Mouse (Mus musculus) kidney, adult 10 weeks (tissue): ENCODE data around the gene Lman2. TPM values are rescaled to one million over a fixed set of nuclear protein-coding genes. Genes with fewer than 3 reads are reported as not detected.

ENCODE experiments used
- polyA plus RNA-seq: library from polyadenylated mRNA; stranded (reverse); fragments of 350-450 nt; fragmentation: Illumina TruSeq; extraction: RNeasy Lipid Tissue Mini Kit (QIAGEN cat#74804); gene quantifications from one replicate; pipeline ENCODE4 v1.2.3, GENCODE M21; 2014; ENCODE audit warnings: low read depth, low replicate concordance

Gene Lman2
- 37.2 TPM for polyA plus RNA-seq

DNA sequence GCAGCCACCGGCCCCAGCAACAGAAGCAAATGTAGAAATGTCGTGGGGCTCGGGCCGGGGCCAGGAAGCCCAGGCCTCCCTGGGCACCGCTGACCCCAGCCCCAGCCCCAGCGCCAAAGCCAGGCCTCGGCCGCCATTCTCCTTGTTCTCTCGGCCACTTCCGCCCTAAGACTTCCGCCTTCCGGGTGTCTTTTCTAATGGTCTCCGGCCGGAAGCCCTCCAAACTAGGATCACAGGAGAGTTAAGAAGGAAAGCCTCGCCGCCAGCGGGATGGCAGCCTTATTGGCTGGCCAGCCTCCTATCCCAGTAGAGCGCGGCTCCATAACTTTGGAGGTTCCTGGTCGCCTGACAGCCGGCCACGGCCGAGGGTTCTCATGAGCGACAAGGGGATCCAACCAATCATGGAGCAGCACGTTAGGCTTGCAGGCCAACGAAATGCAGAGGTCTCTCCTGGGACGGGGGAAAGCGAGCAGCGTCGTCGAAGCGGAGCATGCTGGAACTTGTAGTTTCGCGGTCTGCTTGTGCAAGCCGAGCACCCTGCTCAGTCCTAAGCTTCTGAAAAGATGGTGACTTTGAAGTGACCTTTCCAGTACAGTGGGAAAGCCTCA, at the start of gene Lman2:
Gene Lman2, minus strand, starts transcription at position 331 of the 608 bp plus-strand sequence.

DNA sequence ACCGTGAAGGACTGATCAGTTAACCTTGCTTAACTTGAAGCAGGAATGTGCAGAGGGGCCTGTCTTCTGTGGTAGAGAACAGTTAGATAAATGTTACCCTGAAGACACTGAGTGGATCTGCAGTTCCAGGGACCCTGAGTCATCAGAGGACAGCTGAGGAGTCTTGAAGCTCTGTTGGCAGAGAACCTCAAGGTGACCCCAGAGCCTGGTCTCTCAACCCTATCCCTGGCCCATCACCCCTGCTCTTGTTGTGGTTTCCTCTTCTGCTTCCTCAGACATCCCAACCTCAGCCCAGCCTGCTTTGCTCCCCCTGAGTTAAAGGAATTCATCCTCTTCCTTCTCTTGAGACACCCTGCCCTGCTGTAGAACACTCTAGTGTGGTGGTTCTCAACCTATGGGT, 35.5 kb upstream of the Lman2 start, which contains the start of gene Slc34a1:
Gene Slc34a1, plus strand, starts transcription at position 100 of the 400 bp plus-strand sequence.

GRCm38 (mm10) chr13:55369531-55370114, 7.0 kb upstream of the Lman2 start, which contains the start of gene Rgs14:
Gene Rgs14 (plus strand): TSS chr13:55369732.

DNA sequence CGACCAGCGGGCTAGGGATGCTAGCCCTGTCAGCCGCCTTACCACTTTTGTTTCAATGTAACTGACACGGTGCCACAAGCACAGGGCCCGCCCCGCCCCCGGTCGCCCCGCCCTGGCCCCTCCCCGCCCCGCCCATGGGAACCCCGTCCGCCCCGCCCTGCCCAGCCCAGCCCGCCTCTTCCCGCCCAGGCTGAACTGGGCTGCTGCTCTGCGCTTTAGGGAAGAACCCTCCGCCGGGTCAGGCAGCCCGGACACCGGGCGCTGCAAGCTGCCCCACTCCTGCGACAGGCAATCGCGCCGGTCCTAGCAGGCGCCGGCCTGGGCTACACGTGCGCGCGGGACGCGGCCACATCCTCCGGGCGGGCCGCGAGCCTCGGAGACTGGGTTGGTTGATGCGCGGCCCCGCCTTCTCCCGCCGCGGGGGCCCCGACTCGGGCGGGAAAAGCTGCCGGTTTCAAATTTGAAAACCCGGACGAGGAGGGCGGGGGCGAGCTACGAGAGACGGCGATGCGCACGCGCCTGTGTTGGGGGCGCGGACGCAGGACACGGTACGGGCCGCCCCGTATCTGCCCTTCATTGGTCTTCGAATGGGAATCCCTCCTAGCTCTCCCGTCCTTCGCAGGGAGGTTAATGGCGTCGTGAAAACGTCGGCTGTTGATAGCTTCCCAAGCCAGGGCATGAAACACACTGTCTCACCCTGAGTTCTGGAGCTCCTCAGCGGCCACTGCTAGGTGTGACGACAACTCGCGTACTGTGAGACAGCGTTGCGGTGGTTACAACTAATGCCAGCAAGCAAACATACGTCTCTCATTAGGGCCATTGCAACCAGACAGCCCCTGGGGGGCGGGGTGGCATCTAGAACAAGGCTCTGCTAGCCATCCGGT, 32.7 kb downstream of the Lman2 start, which contains the start of gene Mxd3:
Gene Mxd3, minus strand, starts transcription at position 141 of the 884 bp plus-strand sequence.

DNA sequence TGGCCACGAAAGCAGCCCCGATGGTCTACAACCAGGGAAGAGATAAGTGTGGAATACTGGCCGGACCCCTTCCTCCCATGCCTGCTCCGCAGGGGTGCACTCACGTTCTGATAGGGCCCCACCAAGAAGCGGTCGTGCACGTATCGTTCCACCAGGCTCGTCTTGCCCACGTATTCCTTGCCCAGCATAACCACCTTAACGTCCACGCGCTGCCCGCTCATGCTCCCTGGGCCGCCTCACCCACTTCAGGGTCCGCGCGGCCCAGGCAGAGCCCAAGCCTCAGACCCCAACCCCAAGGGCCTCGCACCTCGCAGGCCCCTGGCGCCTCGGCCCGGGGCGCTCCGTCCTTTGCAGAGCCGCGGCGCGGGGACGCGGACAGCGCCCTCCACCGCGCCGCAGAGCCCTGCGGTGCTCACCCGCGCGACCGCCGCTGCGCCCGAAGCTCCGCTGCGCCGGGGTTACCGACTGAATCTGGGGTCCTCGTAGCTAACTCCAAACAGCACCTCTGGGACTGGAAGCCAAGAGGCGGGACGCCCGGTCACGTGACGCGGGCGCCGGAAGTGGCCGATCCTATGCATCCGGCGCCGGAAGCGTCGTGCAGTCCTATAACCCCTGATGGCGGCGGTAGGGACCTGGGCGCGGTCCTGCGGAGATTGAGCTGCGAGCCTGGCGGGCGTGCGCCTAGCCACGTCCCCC, 41.0 kb downstream of the Lman2 start, which contains the start of gene Rab24:
Gene Rab24, minus strand, starts transcription at position 513 of the 696 bp plus-strand sequence.

GRCm38 (mm10) chr13:55319931-55320533, 42.6 kb downstream of the Lman2 start, which contains the start of gene Prelid1:
Gene Prelid1 (plus strand): TSS chr13:55320500.

Other genes starting within 250 kb of the Lman2 start
- not detected for gene Gm17617, start 229.2 kb downstream of the Lman2 start, polyA plus RNA-seq
- 0.65 TPM for gene Fgfr4, start 210.1 kb downstream of the Lman2 start, polyA plus RNA-seq
- 58.6 TPM for gene Nsd1, start 153.0 kb downstream of the Lman2 start, polyA plus RNA-seq
- gene Prelid1, start 42.3 kb downstream of the Lman2 start, polyA plus RNA-seq, result 11.6 TPM
- gene Rab24, start 40.8 kb downstream of the Lman2 start, polyA plus RNA-seq, result 10.4 TPM
- gene Mxd3, start 33.0 kb downstream of the Lman2 start, polyA plus RNA-seq, result not detected
- not detected for gene Rgs14, start 6.9 kb upstream of the Lman2 start, polyA plus RNA-seq
- gene Slc34a1, start 35.4 kb upstream of the Lman2 start, polyA plus RNA-seq, result 557 TPM
- gene Pfn3, start 52.4 kb upstream of the Lman2 start, polyA plus RNA-seq, result not detected
- gene F12, start 64.0 kb upstream of the Lman2 start, polyA plus RNA-seq, result not detected
- gene Grk6, start 82.3 kb upstream of the Lman2 start, polyA plus RNA-seq, result 3.1 TPM
- gene Prr7, start 101.5 kb upstream of the Lman2 start, polyA plus RNA-seq, result not detected
- gene Dbn1, start 125.3 kb upstream of the Lman2 start, polyA plus RNA-seq, result 1.0 TPM
- 0.40 TPM for gene Pdlim7, start 150.9 kb upstream of the Lman2 start, polyA plus RNA-seq
- not detected for gene Dok3, start 166.5 kb upstream of the Lman2 start, polyA plus RNA-seq
- 1.7 TPM for gene Ddx41, start 173.9 kb upstream of the Lman2 start, polyA plus RNA-seq
- gene Fam193b, start 208.3 kb upstream of the Lman2 start, polyA plus RNA-seq, result 3.2 TPM
- 45.7 TPM for gene Tmed9, start 210.9 kb upstream of the Lman2 start, polyA plus RNA-seq
- 1.7 TPM for gene B4galt7, start 237.1 kb upstream of the Lman2 start, polyA plus RNA-seq